Mouse (Mus musculus) heart, embryonic 13.5 days (tissue): Measurements from ENCODE around the gene Ugt1a10. TPM values are rescaled to one million over a fixed set of nuclear protein-coding genes. Genes with fewer than 3 reads are reported as not detected.
"Not testable (repeated sequence)": the region's sequence is repeated elsewhere in the genome, so short reads cannot be mapped to it uniquely, and the experiment has no call there.

Experiments
- ATAC-seq: fragments of 200-750 bp; cut with Nextera tagmentation; 2 replicates; pipeline ENCODE4 v1.8.0; 2017; ENCODE audit warnings: moderate TSS enrichment; ENCODE audit not compliant: insufficient number of reproducible peaks, low FRiP score, low TSS enrichment; ENCODE audit errors: extremely low read depth
- H3K27ac ChIP-seq: fragments of 300-500 bp; sonication (generic); replicated peaks from 2 replicates; pipeline ENCODE4 v1.5.1; 2015; ENCODE audit warnings: moderate library complexity, mild to moderate bottlenecking, inconsistent platforms
- H3K27me3 ChIP-seq: fragments of 300-500 bp; sonication (generic); replicated peaks from 2 replicates; pipeline ENCODE4 v1.6.1; 2015; ENCODE audit warnings: mild to moderate bottlenecking, inconsistent platforms
- H3K36me3 ChIP-seq: fragments of 300-500 bp; sonication (generic); 2 replicates; pipeline ENCODE4 v1.6.1; 2015; ENCODE audit warnings: mild to moderate bottlenecking, inconsistent platforms
- H3K4me1 ChIP-seq: fragments of 300-500 bp; sonication (generic); 2 replicates; pipeline ENCODE4 v1.6.1; 2015; ENCODE audit warnings: inconsistent platforms
- H3K4me2 ChIP-seq: fragments of 300-500 bp; sonication (generic); 2 replicates; pipeline ENCODE4 v1.6.1; 2015; ENCODE audit warnings: inconsistent platforms, mild to moderate bottlenecking, moderate library complexity
- H3K4me3 ChIP-seq: fragments of 300-500 bp; sonication (generic); 2 replicates; pipeline ENCODE4 v1.5.1; 2015; ENCODE audit warnings: moderate library complexity, mild to moderate bottlenecking, inconsistent platforms
- H3K9ac ChIP-seq: fragments of 300-500 bp; sonication (generic); 2 replicates; pipeline ENCODE4 v1.6.1; 2015; ENCODE audit warnings: inconsistent platforms, mild to moderate bottlenecking, moderate library complexity
- H3K9me3 ChIP-seq: fragments of 300-500 bp; sonication (generic); 2 replicates; pipeline ENCODE4 v1.6.1; 2016; ENCODE audit warnings: inconsistent platforms
- WGBS: fragments of 180-500 bp; shearing (Covaris S2); methylation state at CpG from one replicate; pipeline ENCODE4 v1.1.7; 2015; ENCODE audit warnings: mixed read lengths; 5-methylcytosine and 5-hydroxymethylcytosine counted together
- polyA plus RNA-seq: library from polyadenylated mRNA; unstranded; fragments of >200 nt; fragmentation: Nextera tagmentation; extraction: Ambion mirVana; gene quantifications from 2 replicates; pipeline ENCODE4 v1.2.1, GENCODE M21; 2015

The Ugt1a10 gene
- polyA plus RNA-seq, 1 experiment from 2014 or later: not detected

DNA sequence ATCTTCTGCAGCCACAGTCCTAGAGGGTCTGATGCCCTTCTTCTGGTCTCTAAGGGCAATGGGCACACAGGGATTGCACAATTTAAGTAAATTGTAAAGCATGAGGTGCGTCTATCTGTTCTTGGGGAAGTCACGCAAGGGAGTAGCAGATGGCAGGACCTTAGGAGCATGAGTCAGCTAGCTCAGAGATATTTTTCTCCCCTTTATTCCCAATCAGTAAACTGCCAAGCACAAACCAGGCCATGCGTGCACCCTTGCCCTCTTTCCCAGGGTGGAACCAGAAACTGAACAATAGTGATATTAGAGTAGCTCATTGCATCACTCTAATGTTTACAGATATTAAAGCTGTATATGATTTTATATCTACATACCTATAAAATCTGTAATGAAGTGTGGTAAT lies 43.4 kb downstream of the Ugt1a10 start:
- not testable (repeated sequence) for H3K27me3 ChIP-seq, H3K9ac ChIP-seq, H3K4me1 ChIP-seq, H3K36me3 ChIP-seq, ATAC-seq, H3K9me3 ChIP-seq, H3K4me3 ChIP-seq, H3K27ac ChIP-seq, H3K4me2 ChIP-seq
- WGBS: 71% methylated on average over 3 of the region's 3 CpGs

DNA sequence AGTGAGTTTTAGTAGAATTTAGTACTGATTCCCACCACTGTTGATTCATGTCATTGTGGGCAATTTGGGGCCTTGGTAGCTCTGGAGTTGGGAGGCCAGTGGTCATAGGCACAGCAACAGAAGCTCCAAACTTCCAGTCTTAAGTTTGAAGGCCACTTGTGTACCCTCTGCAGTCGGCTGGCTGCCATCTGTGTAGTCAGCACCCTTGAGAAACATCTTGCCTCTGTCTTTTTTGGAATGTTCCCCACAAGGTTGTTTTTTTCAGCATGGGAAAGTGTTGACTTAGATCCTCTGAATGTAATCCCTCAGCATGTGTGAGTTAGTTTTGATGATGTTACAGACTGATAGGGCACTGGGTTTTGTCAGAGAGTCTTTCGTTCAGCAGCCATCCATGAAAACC lies 44.5 kb downstream of the Ugt1a10 start:
- WGBS: 60% methylated on average over 2 of the region's 2 CpGs
- H3K4me1 ChIP-seq, H3K4me3 ChIP-seq, H3K9me3 ChIP-seq, H3K36me3 ChIP-seq, ATAC-seq, H3K9ac ChIP-seq, H3K4me2 ChIP-seq, H3K27me3 ChIP-seq, H3K27ac ChIP-seq: not testable (repeated sequence)

DNA sequence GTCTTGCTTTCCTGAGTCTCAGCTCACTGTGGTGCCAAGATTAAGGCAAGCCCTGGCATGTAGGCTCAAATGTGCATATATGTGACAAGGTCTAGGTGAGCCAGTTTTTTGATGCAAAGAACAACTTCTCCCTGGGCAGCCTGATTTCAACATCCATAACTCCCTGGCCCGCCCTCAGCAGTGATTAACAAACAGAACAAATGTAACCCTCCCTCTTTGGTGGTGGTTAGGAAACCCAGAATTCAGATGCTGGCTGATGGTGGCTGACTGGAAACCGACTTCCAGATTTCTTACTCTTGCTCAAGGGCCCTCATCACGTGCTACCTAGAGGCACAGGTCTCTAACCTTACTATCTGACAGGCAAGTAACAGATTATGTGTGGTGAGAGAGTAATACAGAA lies 47.8 kb downstream of the Ugt1a10 start, which contains the start of gene Ugt1a6b:
Gene Ugt1a6b, plus strand, starts transcription at position 234 of the 400 bp plus-strand sequence.
- H3K27ac ChIP-seq, H3K4me2 ChIP-seq, H3K9me3 ChIP-seq, H3K27me3 ChIP-seq, H3K9ac ChIP-seq, ATAC-seq, H3K4me3 ChIP-seq, H3K4me1 ChIP-seq, H3K36me3 ChIP-seq: not testable (repeated sequence)
- 39% methylated on average over 3 of the region's 3 CpGs for WGBS

DNA sequence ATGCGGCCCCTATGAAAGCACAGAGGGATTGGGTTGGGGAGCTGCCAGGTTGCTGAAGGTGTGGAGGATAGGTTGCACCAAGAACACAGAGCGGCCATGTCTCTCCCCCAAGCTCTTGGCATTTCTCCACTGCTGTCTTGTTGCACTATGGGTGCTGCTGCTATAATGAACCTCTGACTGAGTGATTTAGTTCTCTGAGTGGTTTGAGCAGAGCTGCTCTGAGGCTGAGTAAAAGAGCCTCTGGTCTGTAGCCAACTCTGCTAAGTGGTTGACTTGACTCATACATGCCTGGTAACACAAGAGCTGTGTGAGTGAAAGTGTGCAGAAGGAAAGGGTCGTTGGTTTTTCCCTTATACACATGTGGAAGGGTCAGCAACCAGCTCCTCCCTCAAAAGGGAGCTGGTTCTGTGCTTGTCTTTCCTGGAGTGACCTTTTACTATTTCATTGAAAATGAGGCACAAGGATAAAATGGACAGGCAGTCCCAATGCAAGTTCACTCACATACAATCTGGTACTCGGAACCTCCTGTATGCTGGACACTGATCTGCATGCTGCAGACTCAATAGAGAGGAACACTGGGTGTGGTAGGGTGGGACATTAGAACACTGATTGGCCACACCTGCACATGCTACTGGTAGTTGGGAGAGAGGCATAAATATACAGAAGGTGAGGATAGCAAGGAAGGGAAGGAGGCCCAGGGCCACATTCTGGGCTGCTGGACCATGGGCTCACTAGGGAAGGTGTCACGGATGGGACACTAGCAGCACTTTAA lies 48.7 kb downstream of the Ugt1a10 start:
- H3K27me3 ChIP-seq, H3K9ac ChIP-seq, H3K9me3 ChIP-seq, H3K36me3 ChIP-seq, H3K4me3 ChIP-seq, H3K4me2 ChIP-seq, H3K27ac ChIP-seq, ATAC-seq, H3K4me1 ChIP-seq: not testable (repeated sequence)
- WGBS: 69% methylated on average over 5 of the region's 5 CpGs

DNA sequence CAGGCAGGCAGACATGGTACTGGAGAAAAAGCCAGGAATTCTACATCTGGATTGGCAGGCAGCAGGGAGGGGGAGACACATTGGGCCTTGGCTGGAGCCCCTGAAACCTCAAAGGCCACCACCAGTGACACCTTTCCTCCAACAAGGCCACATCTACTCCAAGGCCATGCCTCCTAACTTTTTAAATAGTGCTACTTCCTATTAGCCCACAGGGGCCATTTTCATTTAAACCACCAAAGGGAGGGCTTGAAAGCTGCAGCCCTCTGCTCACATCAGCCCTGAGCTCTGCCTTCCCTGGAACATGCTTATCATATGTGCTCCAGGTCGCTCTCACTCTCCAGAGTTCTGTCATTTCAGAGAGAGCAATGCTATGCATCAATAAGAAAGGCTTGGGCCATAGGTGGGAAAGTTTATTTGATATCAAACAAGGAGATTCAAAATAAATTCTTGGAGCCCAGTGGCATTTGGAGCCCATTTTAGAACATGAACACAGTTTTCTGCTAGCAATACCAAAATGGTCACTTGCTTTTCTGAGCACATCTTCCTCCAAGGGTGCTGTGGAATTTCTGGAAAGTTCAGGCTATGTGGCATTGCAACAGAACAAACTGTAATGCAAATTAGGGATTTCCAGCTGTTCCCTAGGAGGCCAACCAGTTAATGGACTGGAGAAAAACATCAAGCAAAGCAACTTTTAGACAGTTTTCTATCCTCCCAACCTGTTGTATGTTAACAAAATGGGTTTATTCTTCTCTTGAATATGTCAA lies 49.7 kb downstream of the Ugt1a10 start:
- Histone ChIP-seq H3K4me2 (no peak overlapping the region), H3K9ac (no peak overlapping the region), H3K36me3 (no peaks in the 10 kb centered on the region), H3K27ac (no peak overlapping the region), H3K27me3 (no peaks in the 10 kb centered on the region), H3K4me3 (no peak overlapping the region), H3K9me3 (no peaks in the 10 kb centered on the region), H3K4me1 (no peaks in the 10 kb centered on the region)
- ATAC-seq: no peak
- 84% methylated on average over 1 of the region's 1 CpGs for WGBS

DNA sequence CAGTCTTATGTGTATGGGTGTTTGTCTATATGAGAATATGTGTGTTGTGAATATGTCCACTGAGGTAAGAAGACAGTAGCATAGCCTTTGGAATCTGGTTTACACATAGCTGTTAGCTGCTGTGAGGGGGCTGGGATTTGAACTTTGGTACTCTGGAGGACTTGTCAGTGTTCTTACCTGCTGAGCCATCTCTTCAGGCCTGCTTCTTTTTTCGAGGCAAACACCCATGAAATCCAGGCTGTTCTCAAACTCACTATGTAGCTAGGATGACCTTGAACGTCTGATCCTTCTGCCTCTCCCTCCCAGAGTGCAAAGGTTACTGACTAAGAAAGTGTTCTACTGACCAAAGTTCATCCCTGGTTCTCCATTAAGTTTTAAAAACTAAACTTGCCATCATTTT lies 50.5 kb downstream of the Ugt1a10 start:
- H3K27ac ChIP-seq: no peak overlapping the region
- no peaks in the 10 kb centered on the region for H3K4me1 ChIP-seq
- H3K27me3 ChIP-seq: no peaks in the 10 kb centered on the region
- no peak overlapping the region for H3K4me3 ChIP-seq
- H3K9me3 ChIP-seq: no peaks in the 10 kb centered on the region
- H3K36me3 ChIP-seq: no peaks in the 10 kb centered on the region
- H3K9ac ChIP-seq: no peak overlapping the region
- no peak overlapping the region for H3K4me2 ChIP-seq
- ATAC-seq: no peak
- 57% methylated on average over 2 of the region's 2 CpGs for WGBS

DNA sequence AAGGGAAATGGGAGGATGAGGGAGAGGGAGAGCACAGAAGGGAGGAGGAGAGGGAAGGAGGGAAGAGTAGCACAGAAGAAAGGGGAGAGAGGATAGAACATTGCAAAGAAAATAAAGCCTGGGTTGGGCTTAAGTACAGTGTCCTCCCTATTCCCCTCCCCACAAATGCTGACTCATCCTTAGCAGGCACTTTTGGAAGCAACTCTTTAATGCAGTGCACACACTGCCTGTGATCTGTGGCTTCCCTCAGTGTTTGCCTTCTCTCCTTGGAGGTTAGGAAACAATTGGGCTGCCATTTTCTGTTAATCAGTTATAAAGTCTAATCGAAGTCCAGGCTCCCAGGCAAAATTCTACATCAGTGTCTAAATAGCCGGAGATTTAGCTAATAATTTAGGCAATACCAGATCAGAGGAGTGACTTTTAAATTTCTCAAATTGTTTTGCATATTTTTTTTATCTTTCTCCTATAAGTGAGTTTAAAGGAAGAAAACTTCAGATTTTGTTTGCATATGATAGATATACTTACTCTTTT lies 53.9 kb downstream of the Ugt1a10 start:
- ATAC-seq, H3K4me1 ChIP-seq, H3K27ac ChIP-seq, H3K9me3 ChIP-seq, H3K36me3 ChIP-seq, H3K27me3 ChIP-seq, H3K9ac ChIP-seq, H3K4me3 ChIP-seq, H3K4me2 ChIP-seq: not testable (repeated sequence)
- 62% methylated on average over 2 of the region's 2 CpGs for WGBS

DNA sequence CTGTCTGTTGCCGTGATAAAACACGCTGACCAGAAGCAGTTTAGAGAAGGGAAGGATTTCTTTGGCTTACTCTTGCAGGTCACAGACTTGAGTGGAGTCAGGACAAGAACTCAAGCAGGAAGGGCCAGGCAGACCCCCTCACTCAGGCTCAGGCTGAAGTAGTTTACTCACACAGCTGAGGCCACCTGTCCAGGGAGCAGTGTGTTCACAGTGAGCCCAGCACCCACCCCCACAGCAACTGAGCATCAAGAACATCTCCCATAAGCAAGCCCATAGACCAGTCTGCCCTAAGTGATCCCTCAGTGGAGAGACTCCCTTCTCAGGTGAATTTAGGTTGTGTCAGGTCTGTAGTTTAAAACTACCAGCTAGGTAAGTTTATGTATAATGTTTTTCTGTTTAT lies 54.4 kb downstream of the Ugt1a10 start:
- not testable (repeated sequence) for H3K4me1 ChIP-seq, H3K36me3 ChIP-seq, H3K4me2 ChIP-seq, H3K27ac ChIP-seq, H3K9ac ChIP-seq, H3K4me3 ChIP-seq, H3K9me3 ChIP-seq, H3K27me3 ChIP-seq, ATAC-seq
- 68% methylated on average over 2 of the region's 2 CpGs for WGBS

DNA sequence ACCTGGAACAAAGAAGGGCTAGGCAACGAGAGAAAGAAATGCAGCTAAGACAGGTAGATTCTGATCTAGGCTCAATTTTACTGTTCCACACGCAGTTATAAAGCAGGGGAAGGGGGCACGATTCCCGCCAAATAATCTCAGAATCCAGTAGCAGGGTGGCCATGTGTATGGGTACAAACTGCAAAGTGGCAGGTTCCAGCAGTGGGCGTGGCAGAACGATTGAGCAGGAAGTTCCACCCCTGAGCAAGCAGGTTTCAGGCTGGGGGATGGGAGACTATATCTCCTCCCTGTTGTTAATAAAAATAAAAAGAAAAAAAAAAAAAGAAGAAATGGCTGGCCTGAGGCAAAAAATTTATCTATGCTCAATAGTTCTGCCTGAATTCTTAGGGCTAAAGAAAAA lies 57.6 kb downstream of the Ugt1a10 start:
- not testable (repeated sequence) for H3K36me3 ChIP-seq, H3K27me3 ChIP-seq
- WGBS: 79% methylated on average over 6 of the region's 6 CpGs

DNA sequence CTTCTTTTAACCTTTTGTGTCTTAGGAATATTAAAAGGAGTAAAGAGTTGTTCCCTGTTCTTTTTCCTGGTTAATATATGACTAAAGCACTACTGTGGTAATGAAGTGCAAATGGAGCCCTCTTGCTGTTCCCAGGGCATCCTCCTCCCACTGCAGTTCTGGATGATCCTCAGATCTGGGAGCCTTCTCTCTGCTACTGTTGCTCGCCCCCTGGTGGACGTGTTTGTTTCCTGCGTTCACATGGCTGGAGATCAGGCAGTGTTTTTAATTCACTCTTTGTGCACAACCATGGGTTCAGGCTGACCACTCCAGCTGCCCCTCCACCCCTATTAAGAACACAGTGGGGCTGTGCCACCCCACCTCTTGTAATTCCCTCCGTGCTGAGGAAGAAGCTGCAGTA lies 65.4 kb downstream of the Ugt1a10 start:
- not testable (repeated sequence) for H3K4me3 ChIP-seq, H3K9me3 ChIP-seq, H3K27ac ChIP-seq, H3K4me1 ChIP-seq, H3K36me3 ChIP-seq, H3K27me3 ChIP-seq, ATAC-seq, H3K4me2 ChIP-seq, H3K9ac ChIP-seq
- 6% methylated on average over 4 of the region's 4 CpGs for WGBS

More for the DNA sequence above, 57.6 kb downstream of the Ugt1a10 start:
- not testable (repeated sequence) for H3K9ac ChIP-seq, H3K4me2 ChIP-seq, H3K4me3 ChIP-seq, ATAC-seq, H3K4me1 ChIP-seq, H3K27ac ChIP-seq, H3K9me3 ChIP-seq

DNA sequence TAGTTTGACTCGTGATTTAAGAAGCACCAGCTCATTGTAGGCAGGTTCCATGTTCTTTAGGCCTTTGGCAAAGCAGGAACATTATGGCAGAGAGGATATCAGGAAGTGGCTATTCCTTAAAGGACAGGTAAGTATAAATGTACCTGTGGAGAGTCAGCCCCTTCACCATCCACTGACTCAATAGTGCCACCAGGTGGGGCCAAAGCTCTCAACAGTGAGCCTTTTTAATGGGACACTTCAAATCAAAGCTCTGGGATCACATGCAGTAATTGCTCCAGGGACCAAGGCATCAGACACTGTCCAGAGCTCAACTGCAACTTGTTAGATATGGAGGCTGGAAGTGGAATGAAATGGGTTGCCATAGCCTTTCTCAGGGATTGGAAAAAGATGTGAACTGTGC lies 66.3 kb downstream of the Ugt1a10 start:
- not testable (repeated sequence) for ATAC-seq, H3K4me3 ChIP-seq, H3K9me3 ChIP-seq, H3K9ac ChIP-seq, H3K36me3 ChIP-seq, H3K27ac ChIP-seq, H3K4me1 ChIP-seq, H3K4me2 ChIP-seq, H3K27me3 ChIP-seq
- no CpG with 5 or more reads among the region's 1 CpGs for WGBS
